Mouse (Mus musculus) spleen, adult 2 months (tissue): ENCODE measurements around the gene Scn10a.

Experiments
- CTCF ChIP-seq: fragments of 200-500 bp; IDR thresholded peaks from 2 replicates; pipeline ENCODE4 v1.5.1; 2011; ENCODE audit warnings: mild to moderate bottlenecking, inconsistent platforms; ENCODE audit not compliant: insufficient read depth, insufficient read length, insufficient replicate concordance; ENCODE audit errors: extremely low read depth
- POLR2A ChIP-seq: fragments of 200-500 bp; IDR thresholded peaks from 2 replicates; pipeline ENCODE4 v1.6.1; 2011; ENCODE audit warnings: low read depth, low read length, inconsistent platforms

DNA sequence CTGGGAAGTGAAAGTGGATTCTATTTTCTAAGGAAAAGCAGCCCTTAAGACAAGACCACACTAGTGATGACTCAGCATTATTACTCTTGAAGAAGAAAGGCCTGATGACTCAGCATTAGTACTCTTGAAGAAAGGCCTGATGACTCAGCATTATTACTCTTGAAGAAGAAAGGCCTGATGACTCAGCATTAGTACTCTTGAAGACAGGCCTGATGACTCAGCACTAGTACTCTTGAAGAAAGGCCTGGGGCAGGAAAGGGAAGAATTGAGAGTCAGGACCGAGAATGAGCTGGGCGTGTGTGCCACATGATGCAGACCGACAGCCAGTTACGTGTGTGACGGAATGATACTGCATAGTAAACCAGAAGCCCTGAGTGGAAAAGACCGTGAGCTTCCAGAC is 77.1 kb downstream of the Scn10a start:
- no peak for TF ChIP-seq POLR2A
- TF ChIP-seq CTCF = no peak
